8 mouse cellular contexts compared by ENCODE assay signal in genomic region chr12:105683933-105684901, GRCm38 (mm10). TPM values are rescaled to one million over a fixed set of nuclear protein-coding genes. Genes with fewer than 3 reads are reported as not detected.
A peak's percentile ranks its signal among the peaks of the same experiment; 100 is the strongest.
DNase-seq lines count a peak whose midpoint lies in the region; ATAC-seq and TF ChIP-seq lines count a peak whose summit lies in the region.

Gene Gskip (plus strand): TSS chr12:105684829.

- DNase-seq in ovary, postnatal 14 days (ENCODE audit: low spot score), result peak; percentile 15
- DNase-seq in ovary, postnatal 36 days (ENCODE audit: low spot score), result no peak
- peak; percentile 61 for DNase-seq in gastrocnemius, adult 2 months
- peak in 1 of 2 experiments; percentile 30 for DNase-seq in left cerebral cortex, postnatal 36 days (ENCODE audit: low spot score in 2 of 2)
- peak; percentile 52 for DNase-seq in mesoderm, embryonic 11.5 days (ENCODE audit: low read depth, low spot score)
- DNase-seq in spleen, adult 18-20 months, result peak; percentile 24 to 45

- TF ChIP-seq CTCF in cortical plate, adult 2 months (IDR thresholded peaks at IDR 0.05; ENCODE audit: extremely low read depth, insufficient read depth, low read length), result no peak
- no peak for TF ChIP-seq CTCF in gastrocnemius, adult 2 months (IDR thresholded peaks at IDR 0.05)

- peak within 1 kb of the TSS; percentile 72 for H3K4me3 ChIP-seq in cortical plate, adult 2 months (ENCODE audit: insufficient read depth, low read length)
- peak within 1 kb of the TSS; percentile 100 for H3K4me3 ChIP-seq in gastrocnemius, adult 2 months

- intact Hi-C loops in gastrocnemius, adult 2 months (cut with DNase I), result loop anchor here (1.0 to 10.0 kb wide), 2 partner anchors 97 to 331 kb away; partner anchors contain the start of gene Vrk1
- intact Hi-C loops in left cerebral cortex, postnatal 36 days (cut with DNase I), result no loop called here

- H3K4me1 ChIP-seq in cortical plate, adult 2 months (ENCODE audit: control insufficient read depth, insufficient read depth, low read length), result peaks cover 3% of the 10 kb centered on the region; the same call in 1 of the 2 replicates

- 0 out of 2 replicates have a peak, but pooled peaks have one; percentile 27 for TF ChIP-seq POLR2A in cortical plate, adult 2 months (IDR thresholded peaks at IDR 0.05; ENCODE audit: extremely low read depth, insufficient read depth, low read length)

- ATAC-seq in inflammation-experienced regulatory T-cells, adult 6 months, result peak; percentile 51

- peak within 1 kb of the TSS; percentile 48 for H3K27ac ChIP-seq in cortical plate, adult 2 months (ENCODE audit: insufficient read depth, low read length)
- H3K27ac ChIP-seq in gastrocnemius, adult 2 months, result peak within 1 kb of the TSS; percentile 99

RNA-seq across cellular contexts. Expression of gene Gskip, which starts in this region (rescaled TPM):
- polyA plus RNA-seq in cortical plate, adult 2 months (2012; rRNA removed), result 22.5 and 23.2 TPM in 2 replicates
- total RNA-seq in gastrocnemius, adult 2 months (2021), result 1 to 10 TPM; 4.7 to 6.7 TPM
- polyA plus RNA-seq in inflammation-experienced regulatory T-cells, adult 6 months (2017; shearing (Covaris generic)), result 10 to 100 TPM; 44.9 to 53.1 (median 50.1) TPM
- 10 to 100 TPM; 22.6 to 25.1 TPM for total RNA-seq in left cerebral cortex, postnatal 36 days (2021)
